Mouse (Mus musculus) intestine, embryonic 16.5 days (tissue): ENCODE results near the gene Sgms1. TPM values are rescaled to one million over a fixed set of nuclear protein-coding genes. Genes with fewer than 3 reads are reported as not detected.

Experiments
- ATAC-seq: fragments of 200-750 bp; cut with Nextera tagmentation; 2 replicates; pipeline ENCODE4 v1.8.0; 2017; ENCODE audit warnings: moderate TSS enrichment, moderate library complexity
- H3K27ac ChIP-seq: fragments of 300-500 bp; sonication (generic); 2 replicates; pipeline ENCODE4 v1.5.1; 2014; ENCODE audit warnings: mild to moderate bottlenecking, low read length
- H3K27me3 ChIP-seq: fragments of 300-500 bp; sonication (generic); replicated peaks from 2 replicates; pipeline ENCODE4 v1.6.1; 2014; ENCODE audit warnings: low read length, control low read depth, mixed read lengths; ENCODE audit not compliant: control insufficient read depth, insufficient read depth
- H3K36me3 ChIP-seq: fragments of 300-500 bp; sonication (generic); 2 replicates; pipeline ENCODE4 v1.6.1; 2014; ENCODE audit warnings: low read length, control low read depth; ENCODE audit not compliant: control insufficient read depth, insufficient read depth
- H3K4me1 ChIP-seq: fragments of 300-500 bp; sonication (generic); 2 replicates; pipeline ENCODE4 v1.6.1; 2014; ENCODE audit warnings: low read length, control low read depth, mixed read lengths; ENCODE audit not compliant: control insufficient read depth, insufficient read depth
- H3K4me2 ChIP-seq: fragments of 300-500 bp; sonication (generic); 2 replicates; pipeline ENCODE4 v1.6.1; 2014; ENCODE audit warnings: low read depth, low read length, control low read depth
- H3K4me3 ChIP-seq: fragments of 300-500 bp; sonication (generic); 2 replicates; pipeline ENCODE4 v1.5.1; 2014; ENCODE audit warnings: mild to moderate bottlenecking, low read length
- H3K9ac ChIP-seq: fragments of 300-500 bp; sonication (generic); 2 replicates; pipeline ENCODE4 v1.6.1; 2014; ENCODE audit warnings: low read depth, low read length
- H3K9me3 ChIP-seq: fragments of 300-500 bp; sonication (generic); 2 replicates; pipeline ENCODE4 v1.6.1; 2016; ENCODE audit warnings: low read length, control low read depth; ENCODE audit not compliant: control insufficient read depth
- WGBS: fragments of 180-500 bp; shearing (Covaris S2); extraction: QIAGEN DNeasy Blood & Tissue Kit; methylation state at CpG from one replicate; pipeline ENCODE4 v1.1.7; 2014; 5-methylcytosine and 5-hydroxymethylcytosine counted together
- polyA plus RNA-seq: library from polyadenylated mRNA; unstranded; fragments of >200 nt; fragmentation: Nextera tagmentation; extraction: Ambion mirVana; gene quantifications from 2 replicates; pipeline ENCODE4 v1.2.1, GENCODE M21; 2015

Gene Sgms1
- polyA plus RNA-seq, 1 experiment from 2014 or later: 33.1 TPM

DNA sequence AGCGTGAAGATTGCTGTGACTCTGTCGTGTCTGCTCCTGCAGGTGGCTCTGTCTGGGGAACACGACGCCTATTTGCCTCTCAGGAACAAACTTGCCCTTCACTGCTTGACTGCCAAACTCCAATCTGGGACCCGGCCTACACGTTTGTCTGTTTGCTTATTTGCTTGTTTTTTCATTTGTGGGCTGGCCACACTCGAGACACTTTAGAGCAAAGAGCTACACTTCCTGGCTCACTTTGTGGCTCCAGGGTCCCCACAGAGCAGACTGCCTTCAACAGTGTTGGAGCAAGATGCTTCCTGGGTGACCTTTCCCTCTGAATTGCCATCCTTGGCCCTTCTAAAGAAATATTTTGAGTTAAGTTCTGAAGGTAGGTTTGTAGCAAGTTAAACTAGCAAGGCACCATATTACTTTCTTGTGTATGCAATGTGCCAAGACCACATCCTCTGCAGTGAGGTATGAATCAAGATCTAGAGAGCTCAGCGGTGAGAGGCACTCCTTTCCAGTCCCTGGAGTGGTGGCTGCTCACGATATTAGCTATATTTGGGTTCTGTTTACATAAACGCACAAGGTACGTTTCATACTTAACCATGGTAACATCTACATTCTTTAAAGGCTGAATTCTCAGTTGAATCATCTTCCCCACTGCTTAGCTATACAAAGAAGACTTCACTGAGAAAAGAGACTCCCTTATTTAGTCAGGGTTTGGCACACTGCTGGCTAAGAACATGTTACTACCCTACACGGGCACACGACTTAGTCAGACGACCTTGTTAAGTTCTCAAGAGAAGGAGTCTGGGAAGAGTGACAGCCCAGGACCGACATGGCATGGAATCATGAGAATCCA is 192.3 kb downstream of the Sgms1 start:
- Histone ChIP-seq H3K27me3 (no peaks in the 10 kb centered on the region), H3K27ac (peak overlapping the region; percentile 69), H3K4me1 (peaks cover 4% of the 10 kb centered on the region; the same call in 1 of the 2 replicates), H3K4me3 (no peak overlapping the region), H3K4me2 (no peak overlapping the region), H3K36me3 (no peaks in the 10 kb centered on the region), H3K9me3 (no peaks in the 10 kb centered on the region), H3K9ac (no peak overlapping the region)
- ATAC-seq: peak; percentile 39; the same call in 1 of the 2 replicates
- WGBS: 60% methylated on average over 15 of the region's 15 CpGs

DNA sequence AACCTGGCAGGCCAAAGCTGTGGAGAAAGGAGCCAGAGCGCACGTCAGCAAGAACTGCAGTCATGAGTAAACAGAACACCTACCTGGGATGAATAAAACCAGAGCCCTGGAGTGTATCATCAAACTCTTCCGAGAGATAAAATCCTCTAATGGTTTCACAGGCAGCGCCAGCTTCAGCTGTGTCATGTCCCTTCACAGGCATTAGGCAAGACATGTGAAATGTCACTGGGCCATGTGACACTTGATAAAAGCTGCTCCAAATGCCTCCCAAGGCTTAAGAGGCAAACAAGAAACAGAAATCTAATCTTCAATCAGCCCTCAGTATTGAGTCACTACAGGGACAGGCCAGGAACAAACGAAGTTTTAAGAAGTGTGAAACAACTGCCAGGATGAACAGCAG is 193.3 kb downstream of the Sgms1 start:
- H3K4me3 ChIP-seq: no peak overlapping the region
- H3K27ac ChIP-seq: peak overlapping the region; percentile 40; the same call in 1 of the 2 replicates
- peak; percentile 72 for ATAC-seq
- 29% methylated on average over 5 of the region's 5 CpGs for WGBS
- H3K36me3 ChIP-seq: no peaks in the 10 kb centered on the region
- H3K4me2 ChIP-seq: no peak overlapping the region
- peaks cover 4% of the 10 kb centered on the region; the same call in 1 of the 2 replicates for H3K4me1 ChIP-seq
- H3K9me3 ChIP-seq: no peaks in the 10 kb centered on the region
- no peaks in the 10 kb centered on the region for H3K27me3 ChIP-seq
- no peak overlapping the region for H3K9ac ChIP-seq

DNA sequence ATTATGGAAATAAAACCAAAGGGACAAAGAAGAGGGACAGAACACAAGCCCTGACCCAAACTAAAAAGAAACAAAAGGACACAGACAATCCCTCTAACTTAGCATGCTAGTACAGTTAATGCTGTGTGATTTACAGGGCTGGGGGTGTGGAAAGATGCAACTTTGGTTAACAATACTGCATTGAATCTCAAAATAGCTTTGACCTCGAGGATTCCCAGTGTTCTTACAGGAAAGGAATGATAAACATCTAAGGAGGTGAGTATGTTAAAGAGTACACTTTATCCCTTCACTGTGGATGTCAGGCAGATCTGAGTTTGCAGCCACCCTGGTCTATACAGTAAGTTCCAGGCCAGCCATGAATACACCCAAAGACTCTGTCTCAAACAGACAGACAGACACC is 194.7 kb downstream of the Sgms1 start:
- H3K36me3 ChIP-seq: no peaks in the 10 kb centered on the region
- no peaks in the 10 kb centered on the region for H3K9me3 ChIP-seq
- no peak overlapping the region for H3K4me2 ChIP-seq
- H3K4me3 ChIP-seq: no peak overlapping the region
- ATAC-seq: no peak
- H3K27me3 ChIP-seq: no peaks in the 10 kb centered on the region
- H3K27ac ChIP-seq: no peak overlapping the region
- H3K4me1 ChIP-seq: peaks cover 4% of the 10 kb centered on the region; the same call in 1 of the 2 replicates
- H3K9ac ChIP-seq: no peak overlapping the region
- WGBS: 21% methylated on average over 1 of the region's 1 CpGs

DNA sequence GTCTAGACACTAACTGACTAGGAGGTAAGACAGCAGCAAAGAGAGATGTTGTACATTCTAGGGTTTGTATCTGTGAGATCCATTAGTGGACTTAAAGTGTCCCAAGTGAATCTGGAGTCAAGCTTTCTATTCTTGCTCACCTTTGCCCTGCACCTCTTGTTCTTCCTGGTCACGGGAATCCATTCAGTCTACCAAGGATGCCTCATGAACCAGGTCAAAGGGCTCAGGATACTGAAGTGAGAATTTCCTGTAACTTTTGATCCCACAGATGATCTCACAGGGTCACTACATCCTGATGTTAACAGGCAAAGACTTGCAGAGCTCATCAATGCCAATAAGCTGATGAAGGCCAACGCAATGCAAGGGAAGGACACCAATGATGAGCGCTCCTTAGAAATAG is 195.4 kb downstream of the Sgms1 start:
- ATAC-seq: no peak
- Histone ChIP-seq H3K36me3 (no peaks in the 10 kb centered on the region), H3K9ac (no peak overlapping the region), H3K4me2 (no peak overlapping the region), H3K27me3 (no peaks in the 10 kb centered on the region), H3K4me3 (no peak overlapping the region), H3K4me1 (peaks cover 4% of the 10 kb centered on the region; the same call in 1 of the 2 replicates), H3K9me3 (no peaks in the 10 kb centered on the region), H3K27ac (no peak overlapping the region)
- 91% methylated on average over 3 of the region's 3 CpGs for WGBS

DNA sequence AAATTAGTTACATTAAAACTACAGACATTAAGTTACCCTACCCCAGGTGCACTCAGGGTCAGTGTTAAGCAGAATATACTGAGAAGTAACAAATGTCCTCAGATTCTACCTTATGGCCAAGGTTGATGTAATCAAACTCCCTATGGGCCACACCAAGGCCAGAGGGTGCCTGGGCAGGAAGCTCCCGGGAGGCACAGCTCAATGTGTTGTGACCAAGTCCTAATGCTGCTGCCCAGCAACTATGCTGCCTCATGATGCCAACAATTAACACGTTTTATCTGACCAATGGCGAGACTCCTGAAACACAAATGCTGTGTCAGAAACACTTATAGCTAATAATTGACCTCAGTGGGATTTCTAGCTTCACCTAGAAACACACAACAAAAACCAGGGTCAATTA is 197.9 kb downstream of the Sgms1 start:
- Histone ChIP-seq H3K4me3 (no peak overlapping the region), H3K9me3 (no peaks in the 10 kb centered on the region), H3K27ac (no peak overlapping the region), H3K27me3 (no peaks in the 10 kb centered on the region), H3K4me1 (peaks cover 5% of the 10 kb centered on the region), H3K36me3 (no peaks in the 10 kb centered on the region), H3K9ac (no peak overlapping the region), H3K4me2 (no peak overlapping the region)
- no peak for ATAC-seq
- 82% methylated on average over 3 of the region's 3 CpGs for WGBS

DNA sequence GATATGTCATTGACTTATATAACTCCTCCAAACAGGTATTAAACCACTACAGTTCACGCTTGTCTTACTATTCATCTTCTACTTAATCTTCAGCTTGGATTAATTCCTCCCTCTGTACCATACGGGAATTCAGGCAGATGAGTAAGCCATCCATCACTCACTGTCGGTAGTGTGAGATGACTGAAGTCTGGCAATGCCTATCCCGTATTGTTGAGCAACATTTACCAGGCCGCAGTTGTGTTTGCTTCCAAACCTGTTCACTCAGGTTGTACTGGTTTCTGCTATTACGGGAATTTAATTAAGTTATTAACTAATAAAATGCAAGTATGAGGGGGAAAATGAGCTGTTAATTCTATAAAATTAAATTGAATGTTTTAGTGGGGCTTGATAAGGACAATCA is 199.6 kb downstream of the Sgms1 start:
- WGBS: 84% methylated on average over 6 of the region's 6 CpGs
- Histone ChIP-seq H3K4me1 (peaks cover 9% of the 10 kb centered on the region), H3K4me3 (no peak overlapping the region), H3K27me3 (no peaks in the 10 kb centered on the region), H3K4me2 (no peak overlapping the region), H3K36me3 (no peaks in the 10 kb centered on the region), H3K9ac (no peak overlapping the region), H3K9me3 (no peaks in the 10 kb centered on the region), H3K27ac (no peak overlapping the region)
- ATAC-seq: no peak

DNA sequence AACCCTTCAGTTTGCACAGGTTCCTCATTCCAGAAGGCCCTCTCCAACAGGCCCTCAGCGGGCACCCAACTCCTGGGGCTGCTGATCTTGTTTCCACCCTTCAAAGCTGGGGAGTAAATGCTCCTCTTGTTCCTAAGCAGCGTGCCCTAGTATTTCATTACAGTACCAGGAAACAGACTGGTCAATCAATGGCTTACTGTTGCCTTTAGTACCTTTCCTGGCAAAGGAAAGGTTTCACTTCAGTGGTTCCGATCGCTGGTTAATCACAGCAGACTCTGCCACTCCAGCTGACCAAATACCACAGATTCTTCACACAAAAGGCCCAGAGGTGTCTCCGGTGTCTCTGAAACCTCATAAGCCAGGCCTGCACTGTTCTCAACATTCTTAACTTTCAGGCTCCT is 200.5 kb downstream of the Sgms1 start:
- H3K9ac ChIP-seq: no peak overlapping the region
- H3K4me2 ChIP-seq: no peak overlapping the region
- no peaks in the 10 kb centered on the region for H3K36me3 ChIP-seq
- H3K9me3 ChIP-seq: no peaks in the 10 kb centered on the region
- no peak for ATAC-seq
- H3K4me3 ChIP-seq: no peak overlapping the region
- H3K27ac ChIP-seq: no peak overlapping the region
- no peaks in the 10 kb centered on the region for H3K27me3 ChIP-seq
- 75% methylated on average over 5 of the region's 5 CpGs for WGBS
- peaks cover 9% of the 10 kb centered on the region for H3K4me1 ChIP-seq

DNA sequence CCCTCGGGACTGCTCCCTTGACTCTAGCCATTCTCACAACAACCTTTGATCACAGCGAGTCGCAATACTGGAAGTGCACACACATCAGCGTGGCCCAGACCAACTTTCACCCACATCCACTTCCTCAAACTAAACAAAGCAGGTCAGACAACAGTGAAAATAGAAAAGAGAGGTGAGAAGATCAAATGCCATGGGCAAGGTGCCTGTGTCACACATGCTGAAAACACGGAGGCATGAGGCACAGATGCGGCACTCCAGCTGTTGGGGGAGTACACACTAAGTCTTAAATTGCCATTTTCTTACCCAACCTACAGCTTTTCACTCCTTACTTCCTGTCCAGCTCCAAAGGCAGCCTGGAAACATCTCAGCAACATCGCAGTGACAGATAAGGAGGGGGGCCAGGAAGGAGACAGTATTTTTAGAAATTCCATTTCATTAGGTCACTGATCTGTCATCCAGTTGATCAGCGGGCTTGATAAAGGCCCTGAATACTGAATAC is 202.9 kb downstream of the Sgms1 start:
- no peak overlapping the region for H3K4me2 ChIP-seq
- no peaks in the 10 kb centered on the region for H3K27me3 ChIP-seq
- no peak overlapping the region for H3K9ac ChIP-seq
- no peak overlapping the region for H3K4me3 ChIP-seq
- peaks cover 18% of the 10 kb centered on the region for H3K4me1 ChIP-seq
- 62% methylated on average over 8 of the region's 8 CpGs for WGBS
- peak; percentile 55 for ATAC-seq
- no peaks in the 10 kb centered on the region for H3K36me3 ChIP-seq
- H3K9me3 ChIP-seq: no peaks in the 10 kb centered on the region
- peak overlapping the region; percentile 4; the same call in 1 of the 2 replicates for H3K27ac ChIP-seq

DNA sequence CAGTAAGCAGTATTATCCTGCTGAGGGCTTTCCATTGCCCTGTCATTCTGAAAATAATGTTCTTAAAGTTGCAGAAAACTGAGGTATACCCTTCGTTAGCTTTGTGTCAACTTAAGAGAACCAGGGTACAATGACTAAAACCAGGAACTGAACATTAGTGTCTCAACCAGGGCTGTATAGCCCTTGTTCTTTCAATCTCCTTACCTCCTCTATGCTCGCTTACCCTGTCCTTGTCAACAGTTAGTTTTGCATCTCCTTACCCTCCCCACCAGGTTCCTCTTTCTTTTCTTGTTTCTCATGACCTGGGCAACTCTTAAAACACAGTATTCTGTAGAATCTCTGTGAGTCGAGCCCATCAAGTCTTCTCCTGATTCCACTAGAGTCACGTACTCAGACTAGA is 206.5 kb downstream of the Sgms1 start:
- H3K9me3 ChIP-seq: no peaks in the 10 kb centered on the region
- ATAC-seq: no peak
- H3K36me3 ChIP-seq: no peaks in the 10 kb centered on the region
- H3K4me3 ChIP-seq: no peak overlapping the region
- no peak overlapping the region for H3K27ac ChIP-seq
- H3K4me2 ChIP-seq: no peak overlapping the region
- H3K9ac ChIP-seq: no peak overlapping the region
- peaks cover 40% of the 10 kb centered on the region for H3K4me1 ChIP-seq
- no peaks in the 10 kb centered on the region for H3K27me3 ChIP-seq
- WGBS: 87% methylated on average over 4 of the region's 4 CpGs
